Mouse (Mus musculus) G1E (cell line): Measurements from ENCODE around the gene Fbrs.

Source experiments
- CTCF ChIP-seq: IDR thresholded peaks from 2 replicates; pipeline ENCODE4 v1.5.1; 2012; ENCODE audit warnings: low read depth, low read length, inconsistent platforms, mixed read lengths
- GATA1 ChIP-seq: IDR thresholded peaks from 2 replicates; pipeline ENCODE4 v1.6.1; 2012; ENCODE audit warnings: borderline replicate concordance, low read length, inconsistent platforms, mixed read lengths
- GATA2 ChIP-seq: IDR thresholded peaks from 2 replicates; pipeline ENCODE4 v1.6.1; 2012; ENCODE audit warnings: low read depth, low read length, inconsistent platforms, borderline replicate concordance
- POLR2AphosphoS5 ChIP-seq: IDR thresholded peaks from 2 replicates; pipeline ENCODE4 v1.6.1; 2012; ENCODE audit warnings: low read depth, low read length, inconsistent platforms; ENCODE audit not compliant: insufficient replicate concordance
- TAL1 ChIP-seq: conservative IDR thresholded peaks from 2 replicates; pipeline ENCODE4 v1.6.1; 2012; ENCODE audit warnings: low read depth, low read length, inconsistent platforms, mixed read lengths

GRCm38 (mm10) chr7:127513781-127514180, 34.8 kb downstream of the Fbrs start:
- TF ChIP-seq CTCF (no peak), GATA1 (no peak), POLR2AphosphoS5 (no peak), TAL1 (no peak), GATA2 (no peak)
